Mouse (Mus musculus) monocyte, adult 2 months (primary cell): Measurements from ENCODE around the gene Ptpre.
"Not testable (repeated sequence)": the region's sequence is repeated elsewhere in the genome, so short reads cannot be mapped to it uniquely, and the experiment has no call there.

Experiments
- DNase-seq, 2 experiments: peaks; one replicate each; pipeline ENCODE4 v3.0.0; 2022; ENCODE audit warnings: low spot score in 2 of 2, low read depth in 1 of 2

Ptpre gene

GRCm38 (mm10) chr7:135684098-135684497 is 146.8 kb downstream of the Ptpre start:
- not testable (repeated sequence) for DNase-seq

DNA sequence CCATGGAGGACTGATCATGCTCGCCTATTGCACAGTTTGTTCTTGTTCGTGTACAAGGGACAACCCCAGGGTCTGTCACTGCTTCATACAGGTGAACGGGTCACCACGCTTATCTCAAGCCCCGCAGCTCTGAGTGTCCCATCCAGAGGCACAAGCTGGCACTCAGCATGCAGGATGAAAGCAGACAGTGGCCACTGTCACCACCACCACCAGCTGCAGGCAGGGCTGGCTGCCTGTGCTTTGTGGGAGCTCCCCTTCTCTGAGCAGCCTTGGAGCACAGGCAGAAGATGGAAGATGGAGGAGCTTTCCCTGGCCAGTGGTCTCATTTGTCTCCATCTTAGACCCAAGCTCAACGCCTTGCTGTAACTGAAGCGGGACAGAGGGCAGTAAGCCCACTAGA is 147.7 kb downstream of the Ptpre start:
- no peak for DNase-seq

- no peak for DNase-seq
These were observed 152.1 kb downstream of the Ptpre start for GRCm38 (mm10) chr7:135689396-135689795.

GRCm38 (mm10) chr7:135691941-135692340 is 154.7 kb downstream of the Ptpre start:
- DNase-seq = no peak

DNA sequence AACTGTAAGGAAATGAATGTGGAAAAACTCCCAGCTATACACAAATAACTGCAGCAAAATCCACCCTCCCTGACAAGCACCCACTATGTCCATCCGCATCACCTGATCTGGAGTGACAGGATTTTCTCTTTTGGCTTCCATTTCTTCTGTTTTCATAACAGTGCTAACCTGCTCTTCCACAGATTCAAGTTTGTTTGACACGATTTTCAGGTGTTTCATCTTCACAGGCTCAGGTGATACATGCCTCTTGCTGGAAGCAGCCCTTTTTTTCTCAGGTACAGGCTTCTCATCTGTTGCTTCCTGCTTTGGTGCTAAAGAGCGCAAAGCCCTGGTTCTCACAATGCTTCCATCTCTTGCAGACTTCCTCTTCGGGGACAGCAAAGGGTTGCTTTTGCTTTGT is 156.8 kb downstream of the Ptpre start:
- DNase-seq = no peak

DNA sequence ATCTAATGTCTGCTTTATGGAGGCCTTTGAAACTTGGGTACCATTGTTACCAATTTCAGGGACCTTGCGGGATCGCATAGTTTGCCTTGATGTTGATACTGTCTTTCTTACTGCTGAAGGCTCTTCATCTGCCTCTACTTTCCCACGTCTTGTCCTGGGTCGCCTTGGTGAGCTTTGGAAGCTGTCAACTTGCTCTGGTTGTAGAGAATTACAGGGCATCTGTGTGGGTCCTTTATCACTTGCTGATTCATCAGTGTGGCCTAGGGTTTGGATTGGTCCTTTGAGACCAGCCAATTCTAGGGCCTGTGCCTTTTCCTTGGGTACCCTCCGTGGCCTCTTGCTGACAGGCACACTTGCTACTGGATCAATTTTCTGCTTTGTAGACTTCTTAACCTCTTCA is 157.5 kb downstream of the Ptpre start:
- no peak for DNase-seq

DNA sequence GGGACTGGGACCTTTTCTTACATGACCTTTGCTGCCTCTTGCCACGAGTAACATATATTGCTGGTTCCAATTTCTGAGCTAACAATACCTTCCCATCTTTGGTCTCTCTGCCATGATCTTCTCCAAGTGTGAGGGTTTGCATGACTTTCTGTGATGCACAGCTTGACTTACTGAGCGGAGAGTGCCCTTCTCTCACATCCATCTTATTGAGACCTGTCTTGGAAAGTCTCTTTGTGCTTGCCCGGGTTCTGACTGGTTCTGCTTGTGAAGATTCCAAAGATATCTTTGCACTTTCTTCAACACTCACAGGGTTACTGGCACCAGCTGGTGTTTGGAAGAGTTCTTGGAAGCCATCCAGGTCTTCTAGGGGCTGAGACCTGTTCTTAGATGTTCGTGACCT is 158.8 kb downstream of the Ptpre start:
- DNase-seq = no peak

DNA sequence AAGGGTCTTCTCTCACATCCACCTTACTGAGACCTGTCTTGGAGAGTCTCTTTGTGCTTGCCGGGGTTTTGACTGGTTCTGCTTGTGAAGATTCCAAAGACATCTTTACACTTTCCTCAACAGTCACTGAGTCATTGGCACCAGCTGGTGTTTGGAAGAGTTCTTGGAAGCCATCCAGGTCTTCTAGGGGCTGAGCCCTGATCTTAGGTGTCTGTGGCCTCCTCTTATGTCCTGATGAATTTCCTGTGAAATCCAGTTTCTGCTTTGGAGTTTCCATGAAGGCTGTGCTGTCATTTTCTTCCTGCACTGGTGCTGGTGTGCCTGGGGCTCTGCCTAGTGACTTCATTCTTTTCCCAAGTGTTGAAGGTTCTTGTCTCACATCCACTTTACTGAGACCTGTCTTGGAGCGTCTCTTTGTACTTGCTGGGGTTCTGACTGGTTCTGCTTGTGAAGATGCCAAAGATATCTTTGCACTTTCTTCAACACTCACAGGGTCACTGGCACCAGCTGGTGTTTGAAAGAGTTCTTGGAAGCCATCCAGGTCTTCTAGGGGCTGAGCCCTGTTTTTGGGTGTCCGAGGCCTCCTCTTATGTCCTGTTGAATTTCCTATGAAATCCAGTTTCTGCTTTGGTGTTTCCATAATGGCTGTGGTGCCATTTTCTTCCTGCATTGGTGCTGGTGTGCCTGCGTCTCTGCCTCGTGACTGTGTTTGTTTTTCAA is 159.9 kb downstream of the Ptpre start:
- DNase-seq = not testable (repeated sequence)

GRCm38 (mm10) chr7:135698362-135698761 is 161.1 kb downstream of the Ptpre start:
- DNase-seq = no peak

GRCm38 (mm10) chr7:135699351-135699750 is 162.1 kb downstream of the Ptpre start:
- DNase-seq = not testable (repeated sequence)

DNA sequence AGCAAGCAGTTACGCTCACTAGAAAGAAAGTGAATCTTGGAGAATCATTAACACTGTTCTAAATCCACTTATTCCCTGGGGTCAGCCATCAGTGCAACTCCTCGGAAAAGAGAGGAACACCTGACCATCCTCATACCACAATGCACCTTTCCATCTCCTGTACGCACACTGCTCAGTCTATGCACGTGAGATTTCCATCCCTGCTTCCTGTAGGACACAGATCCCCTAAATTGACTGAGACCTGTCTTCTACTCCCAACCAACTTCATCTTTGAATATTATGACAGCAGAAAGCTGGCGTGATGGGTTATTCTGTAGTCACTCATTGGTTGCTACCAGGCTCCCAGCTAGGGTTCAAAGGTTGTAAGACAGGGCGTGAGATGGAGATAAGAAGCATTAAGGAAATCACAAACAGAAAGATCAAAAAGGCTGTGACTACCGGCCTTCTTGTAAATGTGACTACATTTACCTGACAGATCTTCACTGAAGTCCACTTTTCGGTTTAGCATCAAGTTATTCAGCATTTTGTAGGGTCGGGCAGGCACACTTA is 166.4 kb downstream of the Ptpre start:
- DNase-seq = no peak

GRCm38 (mm10) chr7:135704251-135704650 is 167.0 kb downstream of the Ptpre start:
- DNase-seq = no peak

GRCm38 (mm10) chr7:135705083-135705482 is 167.8 kb downstream of the Ptpre start:
- no peak for DNase-seq

DNA sequence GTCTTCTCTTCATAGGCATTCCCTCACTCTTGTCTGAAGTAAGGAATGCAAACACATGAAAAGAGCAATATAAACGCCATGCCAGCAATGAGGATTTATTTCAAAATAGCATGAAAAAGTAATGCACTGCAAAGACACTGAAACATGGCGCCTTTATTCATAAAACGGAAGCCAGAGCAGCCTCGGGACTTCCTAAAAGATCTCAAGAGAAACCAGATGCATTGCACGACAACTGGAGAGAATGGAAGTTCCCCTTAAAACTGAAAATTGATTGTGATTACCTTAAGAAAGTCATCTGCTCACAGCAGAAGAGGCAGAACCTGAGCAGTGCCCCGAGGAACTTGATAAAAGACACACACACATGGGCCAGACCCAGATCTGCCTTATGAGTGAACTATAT is 168.5 kb downstream of the Ptpre start:
- peak in 1 of 2 experiments; percentile 12 for DNase-seq

DNA sequence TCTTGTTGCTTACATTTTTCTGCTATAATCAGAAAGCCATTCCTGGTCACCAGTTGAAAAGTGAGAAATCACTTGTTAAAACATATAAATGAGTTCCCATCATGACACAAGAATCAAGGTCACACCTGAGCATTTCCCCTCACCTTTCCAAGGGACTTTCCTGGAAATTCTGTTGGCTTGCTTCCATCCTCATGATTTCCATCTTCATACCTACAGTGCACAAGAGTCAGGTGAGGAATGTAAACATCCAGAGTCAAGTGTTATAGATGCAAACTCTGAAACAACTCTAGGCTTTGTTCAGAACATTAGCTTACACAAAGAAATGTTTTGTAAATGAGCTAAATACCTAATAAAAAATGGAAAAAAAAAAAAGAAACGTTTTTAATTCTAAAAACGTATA is 173.4 kb downstream of the Ptpre start:
- no peak for DNase-seq

GRCm38 (mm10) chr7:135712534-135712933 is 175.3 kb downstream of the Ptpre start:
- no peak for DNase-seq

GRCm38 (mm10) chr7:135713326-135713725 is 176.0 kb downstream of the Ptpre start:
- no peak for DNase-seq

DNA sequence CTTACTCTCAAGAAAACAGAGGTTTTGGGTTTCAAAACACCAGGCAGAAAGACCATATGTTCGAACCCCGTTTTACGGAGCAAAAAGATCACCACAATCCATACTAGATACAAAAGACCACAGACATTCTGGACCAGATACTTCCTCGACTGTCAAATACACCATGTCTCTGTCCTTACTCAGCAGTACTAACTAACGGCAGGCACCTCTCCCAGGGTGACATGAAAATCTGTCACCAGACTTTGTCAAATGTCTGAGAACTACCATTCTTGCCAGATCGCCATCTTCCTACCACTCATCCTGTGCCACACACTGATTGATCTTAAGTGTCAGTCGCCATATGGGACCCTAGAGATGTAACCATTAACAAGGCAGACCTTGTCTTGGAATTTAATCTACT is 177.9 kb downstream of the Ptpre start:
- no peak for DNase-seq

DNA sequence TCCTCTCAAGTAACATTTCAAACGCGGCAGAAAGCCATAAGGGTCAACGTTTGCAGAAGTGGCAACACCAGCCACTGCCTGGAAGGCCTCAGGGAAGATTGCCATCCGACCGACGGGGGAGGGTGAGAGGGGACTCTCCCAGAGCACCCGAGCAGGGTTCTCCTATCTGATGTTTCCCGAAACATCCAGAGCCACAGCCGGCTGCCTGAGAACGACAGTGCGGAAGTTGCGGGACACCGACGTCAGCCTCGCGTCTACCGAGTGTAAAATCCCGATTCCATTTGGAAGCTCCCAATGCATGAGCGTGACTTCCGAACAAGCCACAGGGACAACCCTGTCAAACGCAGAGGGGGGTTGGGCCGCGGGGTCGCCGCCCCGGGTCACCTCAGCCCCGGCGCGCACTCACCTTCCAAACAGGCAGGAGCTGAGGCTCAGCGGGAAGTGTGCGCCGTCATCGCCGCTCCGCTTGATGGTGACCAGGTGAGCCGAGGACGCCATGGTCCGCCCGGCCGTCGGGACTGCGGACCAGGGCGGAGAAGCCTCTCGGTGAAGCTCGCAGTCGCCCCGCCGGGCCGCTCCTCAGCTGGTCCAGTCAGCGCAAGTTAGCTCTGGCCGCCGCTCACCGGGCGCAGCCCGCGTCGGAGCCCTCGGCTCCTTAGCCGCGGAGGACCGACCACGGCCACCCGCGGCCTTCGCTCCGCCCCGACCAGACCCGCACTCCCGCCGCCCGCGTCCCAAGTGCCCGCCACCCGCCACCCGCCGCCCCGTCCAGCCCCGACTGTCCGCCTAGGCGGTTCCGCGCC is 178.6 kb downstream of the Ptpre start, which contains the start of gene Mki67:
Gene Mki67, minus strand, starts transcription at position 720 of the 803 bp plus-strand sequence.
- peak in 1 of 2 experiments; percentile 39 for DNase-seq

GRCm38 (mm10) chr7:135716445-135716877 is 179.2 kb downstream of the Ptpre start:
- DNase-seq = peak; percentile 79 to 85

GRCm38 (mm10) chr7:135716968-135717557 is 179.8 kb downstream of the Ptpre start:
- no peak for DNase-seq
